Mouse (Mus musculus) midbrain, postnatal 0 days (tissue): Measurements from ENCODE around the gene Robo3. TPM values are rescaled to one million over a fixed set of nuclear protein-coding genes. Genes with fewer than 3 reads are reported as not detected.
A peak's percentile ranks its signal among the peaks of the same experiment; 100 is the strongest.

ENCODE experiments used
- ATAC-seq: fragments of 200-750 bp; cut with Nextera tagmentation; 2 replicates; pipeline ENCODE4 v1.8.0; 2017; ENCODE audit warnings: moderate number of reproducible peaks, mild to moderate bottlenecking, moderate TSS enrichment, moderate library complexity; ENCODE audit not compliant: low FRiP score
- DNase-seq: peaks from one replicate; pipeline ENCODE4 v3.0.0-alpha.2; 2015; ENCODE audit warnings: low spot score
- H3K27ac ChIP-seq: fragments of 300-500 bp; sonication (generic); 2 replicates; pipeline ENCODE4 v1.5.1; 2014; ENCODE audit warnings: low read depth, mild to moderate bottlenecking, low read length, mixed read lengths
- H3K27me3 ChIP-seq: fragments of 300-500 bp; sonication (generic); 2 replicates; pipeline ENCODE4 v1.6.1; 2014; ENCODE audit warnings: low read length, control low read depth, mixed read lengths; ENCODE audit not compliant: insufficient read depth
- H3K36me3 ChIP-seq: fragments of 300-500 bp; sonication (generic); 2 replicates; pipeline ENCODE4 v1.6.1; 2014; ENCODE audit warnings: low read length, control low read depth, mixed read lengths; ENCODE audit not compliant: insufficient read depth
- H3K4me1 ChIP-seq: fragments of 300-500 bp; sonication (generic); 2 replicates; pipeline ENCODE4 v1.6.1; 2014; ENCODE audit warnings: mild to moderate bottlenecking, control low read depth, antibody characterized with exemption, low read length, mixed read lengths; ENCODE audit not compliant: insufficient read depth
- H3K4me2 ChIP-seq: fragments of 300-500 bp; sonication (generic); 2 replicates; pipeline ENCODE4 v1.6.1; 2014; ENCODE audit warnings: low read depth, mild to moderate bottlenecking, low read length, mixed read lengths; ENCODE audit not compliant: poor library complexity, severe bottlenecking
- H3K4me3 ChIP-seq: fragments of 300-500 bp; sonication (generic); 2 replicates; pipeline ENCODE4 v1.5.1; 2014; ENCODE audit warnings: low read depth, mild to moderate bottlenecking, low read length, moderate library complexity
- H3K9ac ChIP-seq: fragments of 300-500 bp; sonication (generic); replicated peaks from 2 replicates; pipeline ENCODE4 v1.6.1; 2014; ENCODE audit warnings: mild to moderate bottlenecking, low read length, moderate library complexity, mixed read lengths; ENCODE audit not compliant: poor library complexity, severe bottlenecking
- H3K9me3 ChIP-seq: fragments of 300-500 bp; sonication (generic); 2 replicates; pipeline ENCODE4 v1.6.1; 2016; ENCODE audit warnings: low read length, control low read depth
- CTCF ChIP-seq: IDR thresholded peaks from 2 replicates; pipeline ENCODE4 v1.5.1; 2016; ENCODE audit warnings: antibody characterized with exemption, mild to moderate bottlenecking
- WGBS: fragments of 180-500 bp; shearing (Covaris S2); extraction: QIAGEN DNeasy Blood & Tissue Kit; methylation state at CpG from one replicate; pipeline ENCODE4 v1.1.7; 2014; 5-methylcytosine and 5-hydroxymethylcytosine counted together
- polyA plus RNA-seq: library from polyadenylated mRNA; unstranded; fragments of >200 nt; fragmentation: Nextera tagmentation; extraction: Ambion mirVana; gene quantifications from 2 replicates; pipeline ENCODE4 v1.2.1, GENCODE M21; 2015
- total RNA-seq: library from RNA; depleted of rRNA; stranded (reverse); fragments of >200 nt; gene quantifications from 2 replicates; pipeline ENCODE4 v1.2.3, GENCODE M21; 2014

Gene Robo3
- total and polyA plus RNA-seq, 2 experiments from 2014 or later = 1.0 to 2.9 TPM

GRCm38 (mm10) chr9:37418791-37419190 lies 14.3 kb downstream of the Robo3 start:
- H3K4me3 ChIP-seq = no peak overlapping the region
- no peak for ATAC-seq
- WGBS = 74% methylated on average over 4 of the region's 4 CpGs
- H3K27ac ChIP-seq = no peak overlapping the region
- no peak overlapping the region for H3K9ac ChIP-seq
- no peaks in the 10 kb centered on the region for H3K27me3 ChIP-seq
- no peak for DNase-seq
- no peaks in the 10 kb centered on the region for H3K4me1 ChIP-seq
- TF ChIP-seq CTCF = no peak
- no peaks in the 10 kb centered on the region for H3K36me3 ChIP-seq
- H3K4me2 ChIP-seq = no peak overlapping the region
- no peaks in the 10 kb centered on the region for H3K9me3 ChIP-seq

DNA sequence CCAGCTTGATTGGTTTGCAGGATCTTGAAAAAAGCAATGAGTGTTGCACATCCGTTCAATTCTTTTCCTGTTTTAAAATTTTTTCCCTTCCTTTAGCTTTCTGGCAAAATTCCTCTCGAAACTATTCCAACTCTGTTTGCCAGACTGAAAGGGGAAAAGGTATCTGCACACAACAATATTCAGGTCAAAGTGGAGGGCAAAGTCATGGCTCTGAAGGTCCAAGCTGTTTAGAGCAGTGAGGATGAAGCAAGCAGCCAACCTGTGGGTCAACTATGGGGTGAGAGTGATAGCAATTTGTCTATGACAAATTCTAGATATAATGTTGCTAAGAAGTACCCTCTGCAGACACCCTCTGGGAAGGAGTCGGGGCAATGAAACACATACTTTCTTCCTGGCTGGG lies 18.4 kb downstream of the Robo3 start:
- no peak overlapping the region for H3K4me3 ChIP-seq
- H3K27ac ChIP-seq = no peak overlapping the region
- no peak for TF ChIP-seq CTCF
- DNase-seq = no peak
- no peaks in the 10 kb centered on the region for H3K9me3 ChIP-seq
- 86% methylated on average over 3 of the region's 3 CpGs for WGBS
- ATAC-seq = no peak
- H3K4me2 ChIP-seq = no peak overlapping the region
- H3K27me3 ChIP-seq = no peaks in the 10 kb centered on the region
- H3K36me3 ChIP-seq = no peaks in the 10 kb centered on the region
- no peaks in the 10 kb centered on the region for H3K4me1 ChIP-seq
- H3K9ac ChIP-seq = no peak overlapping the region

DNA sequence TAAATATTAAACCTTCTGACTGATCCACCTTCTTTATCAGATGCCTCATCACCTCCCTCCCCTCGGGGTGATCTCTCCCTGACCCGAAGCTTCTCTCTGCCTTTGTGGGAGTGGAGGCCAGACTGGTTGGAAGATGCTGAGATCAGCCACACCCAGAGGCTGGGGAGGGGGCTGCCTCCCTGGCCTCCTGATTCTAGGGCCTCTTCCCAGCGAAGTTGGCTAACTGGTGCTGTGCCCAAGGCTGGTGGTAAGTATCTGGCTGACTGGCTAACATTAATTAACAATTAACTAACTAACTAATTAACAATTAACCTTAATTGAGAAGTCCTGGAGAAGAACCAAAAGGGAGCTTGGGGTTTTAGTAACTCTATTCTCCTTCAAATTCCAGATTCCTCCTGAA lies 20.1 kb downstream of the Robo3 start:
- Histone ChIP-seq H3K4me2 (no peak overlapping the region), H3K27me3 (no peaks in the 10 kb centered on the region), H3K4me3 (no peak overlapping the region), H3K36me3 (no peaks in the 10 kb centered on the region), H3K4me1 (no peaks in the 10 kb centered on the region), H3K27ac (no peak overlapping the region), H3K9me3 (no peaks in the 10 kb centered on the region), H3K9ac (no peak overlapping the region)
- TF ChIP-seq CTCF = no peak
- WGBS = 66% methylated on average over 3 of the region's 3 CpGs
- DNase-seq (no peak), ATAC-seq (no peak)

DNA sequence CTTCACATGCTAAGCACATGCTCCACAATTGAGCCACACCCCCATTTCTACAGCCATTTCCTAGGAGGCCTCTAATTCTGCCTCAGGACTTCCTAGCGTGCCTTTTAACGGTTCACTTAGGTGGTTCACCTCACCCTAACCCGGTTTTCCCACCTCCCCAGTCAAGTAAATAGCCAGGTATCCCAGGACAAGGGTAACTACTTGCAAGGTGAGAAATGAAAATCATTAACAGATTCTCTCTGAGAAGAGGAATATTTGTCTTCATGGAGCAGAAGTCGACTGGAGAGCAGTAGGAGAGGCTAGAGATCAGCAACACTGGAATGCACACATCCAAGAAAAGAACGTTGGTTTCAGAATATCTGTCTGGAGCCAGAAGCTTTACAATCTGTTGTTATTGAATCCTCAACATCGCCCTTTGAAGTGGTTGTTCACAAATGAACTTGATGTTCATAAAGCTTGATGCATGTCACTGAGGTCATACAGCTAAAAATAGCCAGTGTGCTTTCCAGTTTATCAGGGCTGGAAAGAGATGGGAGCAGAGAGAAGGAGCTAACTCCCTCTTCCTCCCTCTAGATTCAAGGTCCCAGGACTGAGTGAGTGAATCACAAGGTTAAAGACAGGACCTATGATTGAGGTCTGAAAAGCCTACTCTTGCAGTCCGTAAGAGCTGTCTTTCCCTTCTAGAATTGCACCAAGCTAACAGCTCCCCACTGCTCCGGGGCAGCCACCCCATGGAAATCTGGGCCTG lies 23.2 kb downstream of the Robo3 start:
- no peaks in the 10 kb centered on the region for H3K9me3 ChIP-seq
- H3K4me3 ChIP-seq = no peak overlapping the region
- H3K36me3 ChIP-seq = no peaks in the 10 kb centered on the region
- DNase-seq (no peak), ATAC-seq (no peak)
- no peak overlapping the region for H3K9ac ChIP-seq
- H3K27me3 ChIP-seq = no peaks in the 10 kb centered on the region
- H3K4me1 ChIP-seq = no peaks in the 10 kb centered on the region
- TF ChIP-seq CTCF = no peak
- H3K27ac ChIP-seq = no peak overlapping the region
- H3K4me2 ChIP-seq = no peak overlapping the region
- WGBS = 86% methylated on average over 8 of the region's 8 CpGs

DNA sequence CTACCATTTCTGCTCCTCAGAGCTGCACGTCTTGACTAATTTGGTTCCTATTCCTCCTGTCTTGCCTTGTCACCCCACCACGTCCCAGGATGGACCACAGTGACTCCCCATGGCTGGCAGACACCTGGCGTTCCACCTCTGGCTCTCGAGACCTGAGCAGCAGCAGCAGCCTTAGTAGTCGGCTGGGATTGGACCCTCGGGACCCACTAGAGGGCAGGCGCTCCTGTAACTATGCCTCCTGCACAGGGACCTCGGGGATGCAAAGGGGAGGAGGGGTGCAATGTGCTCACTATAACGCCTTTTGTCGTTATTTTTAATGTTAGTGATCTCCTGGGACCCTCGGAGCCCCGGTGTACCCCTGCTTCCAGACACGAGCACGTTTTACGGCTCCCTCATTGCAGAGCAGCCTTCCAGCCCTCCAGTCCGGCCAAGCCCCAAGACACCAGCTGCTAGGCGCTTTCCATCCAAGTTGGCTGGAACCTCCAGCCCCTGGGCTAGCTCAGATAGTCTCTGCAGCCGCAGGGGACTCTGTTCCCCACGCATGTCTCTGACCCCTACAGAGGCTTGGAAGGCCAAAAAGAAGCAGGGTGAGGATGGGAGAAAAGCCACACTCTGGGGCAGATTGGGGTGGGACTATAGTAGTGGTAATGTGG lies 25.1 kb downstream of the Robo3 start:
- Histone ChIP-seq H3K4me3 (no peak overlapping the region), H3K9me3 (no peaks in the 10 kb centered on the region), H3K27ac (no peak overlapping the region), H3K27me3 (no peaks in the 10 kb centered on the region), H3K4me1 (no peaks in the 10 kb centered on the region), H3K36me3 (no peaks in the 10 kb centered on the region), H3K9ac (no peak overlapping the region), H3K4me2 (peak overlapping the region; percentile 39)
- TF ChIP-seq CTCF = peak; percentile 70
- peak; percentile 56 for DNase-seq
- peak; percentile 47; the same call in 1 of the 2 replicates for ATAC-seq
- 10% methylated on average over 19 of the region's 19 CpGs for WGBS

DNA sequence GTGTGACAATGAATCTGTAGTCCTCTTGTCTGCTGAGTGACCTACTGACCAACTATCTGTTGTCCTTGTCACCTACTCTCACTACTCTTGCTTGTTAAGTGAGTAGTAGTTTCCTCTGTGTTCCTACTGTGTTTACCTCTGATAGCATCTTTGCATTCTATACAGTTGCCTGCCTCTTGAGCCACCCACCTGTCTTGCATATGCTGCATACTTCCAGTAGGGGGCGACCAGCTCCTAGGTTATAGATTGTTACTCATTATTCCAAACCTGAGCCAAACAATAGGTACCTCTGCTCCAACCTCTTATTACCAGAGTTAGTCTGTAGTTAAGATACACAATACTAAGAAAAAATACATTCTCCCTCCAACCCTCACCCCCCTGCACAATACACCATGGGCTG lies 26.7 kb downstream of the Robo3 start:
- ATAC-seq = no peak; the same call in 1 of the 2 replicates
- Histone ChIP-seq H3K4me1 (no peaks in the 10 kb centered on the region), H3K27ac (no peak overlapping the region), H3K36me3 (no peaks in the 10 kb centered on the region), H3K4me3 (no peak overlapping the region), H3K9ac (no peak overlapping the region), H3K4me2 (no peak overlapping the region), H3K9me3 (no peaks in the 10 kb centered on the region), H3K27me3 (no peaks in the 10 kb centered on the region)
- WGBS = 0% methylated on average over 1 of the region's 1 CpGs
- TF ChIP-seq CTCF = peak; percentile 78
- DNase-seq = peak; percentile 49
